Mouse (Mus musculus) myocyte (in vitro differentiated cells): Measurements from ENCODE around the gene Mapkapk2. TPM values are rescaled to one million over a fixed set of nuclear protein-coding genes. Genes with fewer than 3 reads are reported as not detected.

ENCODE experiments used
- H3K27me3 ChIP-seq: one replicate; pipeline ENCODE4 v1.6.1; 2011; ENCODE audit not compliant: control insufficient read depth, insufficient read depth, insufficient read length
- H3K36me3 ChIP-seq: one replicate; pipeline ENCODE4 v1.6.1; 2011; ENCODE audit not compliant: control insufficient read depth, insufficient read depth
- H3K4me2 ChIP-seq: one replicate; pipeline ENCODE4 v1.6.1; 2011; ENCODE audit warnings: low read depth, control low read depth
- H3K4me3 ChIP-seq: one replicate; pipeline ENCODE4 v1.5.1; 2011; ENCODE audit warnings: mild to moderate bottlenecking, control low read depth, moderate library complexity
- H3K79me2 ChIP-seq: one replicate; pipeline ENCODE4 v1.6.1; 2011; ENCODE audit not compliant: control insufficient read depth, insufficient read depth
- H3ac ChIP-seq: one replicate; pipeline ENCODE4 v1.6.1; 2011; ENCODE audit not compliant: control insufficient read depth, insufficient read length
- CEBPB ChIP-seq: IDR thresholded peaks from 2 replicates; pipeline ENCODE4 v1.6.1; 2011; ENCODE audit warnings: mild to moderate bottlenecking, moderate library complexity; ENCODE audit not compliant: poor library complexity, insufficient read depth, severe bottlenecking
- E2F4 ChIP-seq: IDR thresholded peaks from one replicate; pipeline ENCODE4 v1.6.1; 2011; ENCODE audit warnings: mild to moderate bottlenecking, control low read depth, moderate library complexity; ENCODE audit not compliant: insufficient read depth
- MAX ChIP-seq: IDR thresholded peaks from one replicate; pipeline ENCODE4 v1.6.1; 2011; ENCODE audit warnings: low read depth, mild to moderate bottlenecking, control low read depth
- MYOD1 ChIP-seq, 3 experiments: IDR thresholded peaks; one replicate each; pipeline ENCODE4 v1.6.1; 2011; ENCODE audit warnings: control low read depth in 2 of 3, low read depth in 2 of 3, mild to moderate bottlenecking in 2 of 3, moderate library complexity in 1 of 3; ENCODE audit not compliant: insufficient read length in 2 of 3, control insufficient read depth in 1 of 3
- MYOG ChIP-seq, 3 experiments: IDR thresholded peaks; one replicate each; pipeline ENCODE4 v1.6.1; 2011; ENCODE audit warnings: control low read depth in 2 of 3, low read depth in 2 of 3, mild to moderate bottlenecking in 2 of 3; ENCODE audit not compliant: insufficient read length in 2 of 3, control insufficient read depth in 1 of 3, insufficient read depth in 1 of 3
- POLR2A ChIP-seq: IDR thresholded peaks from one replicate; pipeline ENCODE4 v1.6.1; 2011; ENCODE audit warnings: low read depth, mild to moderate bottlenecking, control low read depth, moderate library complexity; ENCODE audit not compliant: insufficient read length
- POLR2AphosphoS2 ChIP-seq: IDR thresholded peaks from one replicate; pipeline ENCODE4 v1.6.1; 2011; ENCODE audit warnings: low read depth, control low read depth; ENCODE audit not compliant: insufficient read length
- REST ChIP-seq: IDR thresholded peaks from one replicate; pipeline ENCODE4 v1.6.1; 2011; ENCODE audit warnings: mild to moderate bottlenecking, control low read depth, moderate library complexity; ENCODE audit not compliant: insufficient read depth, insufficient read length
- SRF ChIP-seq: IDR thresholded peaks from one replicate; pipeline ENCODE4 v1.6.1; 2011; ENCODE audit warnings: low read depth; ENCODE audit not compliant: control insufficient read depth, insufficient read length
- TCF12 ChIP-seq: IDR thresholded peaks from one replicate; pipeline ENCODE4 v1.6.1; 2011; ENCODE audit warnings: mild to moderate bottlenecking, control low read depth; ENCODE audit not compliant: poor library complexity, insufficient read depth, severe bottlenecking
- TCF3 ChIP-seq: IDR thresholded peaks from one replicate; pipeline ENCODE4 v1.6.1; 2011; ENCODE audit warnings: low read depth, control low read depth; ENCODE audit not compliant: insufficient read length
- USF1 ChIP-seq: IDR thresholded peaks from one replicate; pipeline ENCODE4 v1.6.1; 2011; ENCODE audit warnings: low read depth, mild to moderate bottlenecking, control low read depth, moderate library complexity
- polyA plus RNA-seq: library from polyadenylated mRNA; unstranded; fragments of >200 nt; fragmentation: generic; extraction: Trizol; gene quantifications from one replicate; pipeline ENCODE4 v1.2.1, GENCODE M21; 2012; ENCODE audit warnings: missing spikeins

Gene Mapkapk2
- polyA plus RNA-seq, 1 experiment: 123 TPM

DNA sequence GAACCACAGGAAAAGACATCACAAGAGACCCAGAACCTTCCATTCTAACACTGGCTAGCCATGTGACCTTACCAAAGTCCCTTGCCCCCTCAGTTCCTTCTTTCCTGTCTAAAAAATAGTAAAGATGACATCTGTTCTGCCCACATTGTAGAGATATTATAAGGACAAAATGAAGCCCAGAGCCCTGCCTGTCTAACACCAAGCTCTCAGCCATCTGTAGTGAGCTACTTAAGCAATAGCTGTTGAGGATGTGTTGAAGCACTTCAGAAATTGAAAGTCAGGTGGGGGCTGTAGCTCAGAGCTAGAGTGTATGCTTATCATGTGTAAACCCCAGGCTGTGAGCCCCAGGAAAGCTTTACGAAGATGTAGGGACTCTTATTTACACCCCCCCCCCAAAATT lies 3.2 kb upstream of the Mapkapk2 start:
- Histone ChIP-seq H3K27me3 (no peaks in the 10 kb centered on the region), H3K79me2 (peaks cover 14% of the 10 kb centered on the region), H3K4me3 (no peak overlapping the region), H3K36me3 (no peaks in the 10 kb centered on the region), H3ac (no peak overlapping the region), H3K4me2 (no peak overlapping the region)
- no peak for TF ChIP-seq CEBPB
- no peak for TF ChIP-seq POLR2AphosphoS2
- no peak for TF ChIP-seq REST
- TF ChIP-seq TCF3: no peak
- TF ChIP-seq MAX: no peak
- TF ChIP-seq SRF: no peak
- no peak for TF ChIP-seq MYOG (IDR thresholded peaks at IDR 0.05; ENCODE audit: control insufficient read depth in 1 of 3, insufficient read depth in 1 of 3, insufficient read length in 2 of 3, low read depth in 2 of 3)
- TF ChIP-seq E2F4: no peak
- TF ChIP-seq MYOD1 (IDR thresholded peaks at IDR 0.05; ENCODE audit: control insufficient read depth in 1 of 3, insufficient read length in 2 of 3, low read depth in 2 of 3): no peak
- TF ChIP-seq USF1: no peak
- no peak for TF ChIP-seq TCF12
- TF ChIP-seq POLR2A: no peak

DNA sequence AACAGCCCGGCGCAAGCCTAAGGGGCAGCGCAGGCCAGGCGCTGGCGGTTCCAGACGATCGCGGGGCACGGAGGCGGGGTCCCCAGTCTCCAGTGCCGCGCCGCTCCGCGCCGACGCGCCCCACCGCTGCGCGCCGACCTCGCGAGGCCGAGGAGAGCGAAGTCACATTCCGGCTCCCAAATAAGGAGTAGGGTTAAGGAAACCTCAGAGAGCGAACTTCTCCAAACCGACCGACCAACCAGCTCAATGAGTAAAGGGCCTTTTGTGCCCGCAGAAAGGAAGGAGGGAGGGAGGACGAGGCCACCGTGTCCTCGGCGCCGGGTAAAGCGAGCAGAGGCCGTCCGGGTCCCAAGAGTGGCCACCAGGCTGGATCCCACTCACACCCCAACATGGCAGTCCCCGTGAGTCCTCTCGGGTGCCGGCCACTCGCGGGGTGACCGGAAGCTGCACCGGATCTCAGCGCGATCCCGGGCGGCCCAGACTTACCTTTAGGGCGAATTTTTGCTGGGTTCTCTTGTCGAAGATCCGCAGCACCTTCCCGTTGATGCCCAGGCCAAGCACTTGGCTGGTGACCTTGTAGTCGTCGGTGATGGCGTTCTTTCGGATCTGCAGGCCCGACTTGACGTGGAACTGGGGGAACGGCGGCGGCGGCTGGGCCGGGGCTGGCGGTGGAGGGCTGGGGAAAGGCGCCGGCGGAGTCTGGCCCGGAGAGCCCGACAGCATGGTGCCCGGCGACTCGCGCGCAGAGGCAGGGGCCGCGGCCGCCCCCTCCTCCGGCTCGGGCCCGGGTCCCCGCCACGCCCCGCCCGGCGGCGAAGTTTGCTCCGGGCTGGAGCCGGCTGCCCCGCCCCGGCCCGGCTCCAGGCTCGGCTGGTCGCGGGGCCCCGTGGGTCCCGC lies 575 bp downstream of the Mapkapk2 start:
- Histone ChIP-seq H3ac (peak overlapping the region; percentile 58), H3K79me2 (peaks cover 52% of the 10 kb centered on the region), H3K4me3 (peak overlapping the region; percentile 96), H3K36me3 (no peaks in the 10 kb centered on the region), H3K4me2 (peak overlapping the region; percentile 92), H3K27me3 (no peaks in the 10 kb centered on the region)
- TF ChIP-seq SRF (peak; percentile 94), TCF12 (no peak), POLR2AphosphoS2 (peak; percentile 24), POLR2A (peak; percentile 38)

- Histone ChIP-seq H3K4me3 (peak overlapping the region; percentile 96), H3K36me3 (no peaks in the 10 kb centered on the region), H3K79me2 (peaks cover 60% of the 10 kb centered on the region), H3K27me3 (no peaks in the 10 kb centered on the region), H3K4me2 (peak overlapping the region; percentile 92), H3ac (peak overlapping the region; percentile 58)
- TF ChIP-seq SRF (no peak), TCF12 (no peak)
These were observed 1.4 kb downstream of the Mapkapk2 start for GRCm38 (mm10) chr1:131096132-131096695.

GRCm38 (mm10) chr1:131095574-131095973 lies 2.1 kb downstream of the Mapkapk2 start:
- Histone ChIP-seq H3K4me2 (peak overlapping the region; percentile 92), H3K27me3 (no peaks in the 10 kb centered on the region), H3K79me2 (peaks cover 66% of the 10 kb centered on the region), H3ac (no peak overlapping the region), H3K4me3 (peak overlapping the region; percentile 96), H3K36me3 (no peaks in the 10 kb centered on the region)
- TF ChIP-seq POLR2AphosphoS2: no peak
- TF ChIP-seq TCF3: no peak
- no peak for TF ChIP-seq SRF
- no peak for TF ChIP-seq MYOG (IDR thresholded peaks at IDR 0.05; ENCODE audit: control insufficient read depth in 1 of 3, insufficient read depth in 1 of 3, insufficient read length in 2 of 3, low read depth in 2 of 3)
- TF ChIP-seq USF1: no peak
- TF ChIP-seq TCF12: no peak
- TF ChIP-seq REST: no peak
- no peak for TF ChIP-seq CEBPB
- TF ChIP-seq MAX: no peak
- no peak for TF ChIP-seq MYOD1 (IDR thresholded peaks at IDR 0.05; ENCODE audit: control insufficient read depth in 1 of 3, insufficient read length in 2 of 3, low read depth in 2 of 3)
- no peak for TF ChIP-seq E2F4
- no peak for TF ChIP-seq POLR2A

- Histone ChIP-seq H3K36me3 (no peaks in the 10 kb centered on the region), H3ac (no peak overlapping the region), H3K4me3 (no peak overlapping the region), H3K79me2 (peaks cover 83% of the 10 kb centered on the region), H3K27me3 (no peaks in the 10 kb centered on the region), H3K4me2 (peak overlapping the region; percentile 92)
- no peak for TF ChIP-seq MYOD1 (IDR thresholded peaks at IDR 0.05; ENCODE audit: control insufficient read depth in 1 of 3, insufficient read length in 2 of 3, low read depth in 2 of 3)
- no peak for TF ChIP-seq TCF3
- TF ChIP-seq USF1: no peak
- no peak for TF ChIP-seq CEBPB
- no peak for TF ChIP-seq MAX
- no peak for TF ChIP-seq REST
- TF ChIP-seq E2F4: no peak
- TF ChIP-seq MYOG (IDR thresholded peaks at IDR 0.05; ENCODE audit: control insufficient read depth in 1 of 3, insufficient read depth in 1 of 3, insufficient read length in 2 of 3, low read depth in 2 of 3): no peak
- no peak for TF ChIP-seq TCF12
- no peak for TF ChIP-seq POLR2AphosphoS2
These were observed 3.7 kb downstream of the Mapkapk2 start for GRCm38 (mm10) chr1:131093889-131094288.
